Mouse (Mus musculus): ENCODE results near the gene Nrsn2. TPM values are rescaled to one million over a fixed set of nuclear protein-coding genes. Genes with fewer than 3 reads are reported as not detected.
"Not testable (repeated sequence)": the region's sequence is repeated elsewhere in the genome, so short reads cannot be mapped to it uniquely, and the experiment has no call there.

Gene Nrsn2
- total RNA-seq, 2 experiments from 2014 or later, result not detected

- intact Hi-C loops (cut with DNase I), result no loop called here
- no peak for DNase-seq
Observed at GRCm38 (mm10) chr2:152393225-152394017, 17.0 kb upstream of the Nrsn2 start.

GRCm38 (mm10) chr2:152392786-152393185, 16.3 kb upstream of the Nrsn2 start:
- peak in 1 of 2 experiments; percentile 58 for DNase-seq
- intact Hi-C loops (cut with DNase I), result loop anchor here (1.0 kb wide), 1 partner anchor 45 kb away; no protein-coding TSS in a partner anchor

GRCm38 (mm10) chr2:152384191-152384590, 7.8 kb upstream of the Nrsn2 start:
- DNase-seq, result no peak
- intact Hi-C loops (cut with DNase I), result no loop called here

- intact Hi-C loops (cut with DNase I), result no loop called here
- no peak for DNase-seq
Observed at GRCm38 (mm10) chr2:152375652-152376344, 640 bp downstream of the Nrsn2 start.

- DNase-seq, result no peak
- intact Hi-C loops (cut with DNase I), result no loop called here
Observed at GRCm38 (mm10) chr2:152373547-152373946, 2.9 kb downstream of the Nrsn2 start.

- DNase-seq, result no peak
- intact Hi-C loops (cut with DNase I), result no loop called here
Observed at GRCm38 (mm10) chr2:152372661-152373060, 3.8 kb downstream of the Nrsn2 start.

- intact Hi-C loops (cut with DNase I), result no loop called here
- no peak for DNase-seq
Observed at GRCm38 (mm10) chr2:152372104-152372503, 4.3 kb downstream of the Nrsn2 start.

- DNase-seq, result peak; percentile 64 to 75
- intact Hi-C loops (cut with DNase I), result loop anchor here (2.0 to 5.0 kb wide), 5 partner anchors 36 to 340 kb away; partner anchors contain the start of genes Rbck1 and Srxn1
Observed at GRCm38 (mm10) chr2:152368532-152369140, 7.8 kb downstream of the Nrsn2 start.

GRCm38 (mm10) chr2:152367917-152368316, 8.5 kb downstream of the Nrsn2 start:
- no peak for DNase-seq
- intact Hi-C loops (cut with DNase I), result loop anchor here (2.0 to 5.0 kb wide), 5 partner anchors 36 to 339 kb away; partner anchors contain the start of genes Rbck1 and Srxn1

- intact Hi-C loops (cut with DNase I), result no loop called here
- DNase-seq, result peak; percentile 73 to 89
Observed at GRCm38 (mm10) chr2:152363245-152364147, 12.9 kb downstream of the Nrsn2 start.

- DNase-seq, result no peak
- intact Hi-C loops (cut with DNase I), result no loop called here
Observed at GRCm38 (mm10) chr2:152361193-152361592, 15.2 kb downstream of the Nrsn2 start.

GRCm38 (mm10) chr2:152360271-152360775, 16.1 kb downstream of the Nrsn2 start:
- intact Hi-C loops (cut with DNase I), result no loop called here
- DNase-seq, result peak; percentile 77 to 80

GRCm38 (mm10) chr2:152359616-152360015, 16.8 kb downstream of the Nrsn2 start:
- intact Hi-C loops (cut with DNase I), result no loop called here
- DNase-seq, result no peak

- intact Hi-C loops (cut with DNase I); DNase-seq: not testable (repeated sequence)
Observed at GRCm38 (mm10) chr2:152358977-152359376, 17.5 kb downstream of the Nrsn2 start.

- intact Hi-C loops (cut with DNase I), result no loop called here
- no peak for DNase-seq
Observed at GRCm38 (mm10) chr2:152357254-152357653, 19.2 kb downstream of the Nrsn2 start.

GRCm38 (mm10) chr2:152349842-152350540, 26.4 kb downstream of the Nrsn2 start:
- intact Hi-C loops (cut with DNase I), result no loop called here
- peak; percentile 54 to 65 for DNase-seq

- no peak for DNase-seq
- intact Hi-C loops (cut with DNase I), result no loop called here
Observed at GRCm38 (mm10) chr2:152349205-152349604, 27.2 kb downstream of the Nrsn2 start.

- DNase-seq, result no peak
- intact Hi-C loops (cut with DNase I), result no loop called here
Observed at GRCm38 (mm10) chr2:152347722-152348121, 28.7 kb downstream of the Nrsn2 start.

- no peak for DNase-seq
- intact Hi-C loops (cut with DNase I), result no loop called here
Observed at GRCm38 (mm10) chr2:152346776-152347465, 29.5 kb downstream of the Nrsn2 start.
